Mouse (Mus musculus) neutrophil, adult 83 days (primary cell): ENCODE measurements around the gene Herpud2. TPM values are rescaled to one million over a fixed set of nuclear protein-coding genes. Genes with fewer than 3 reads are reported as not detected.

Source experiments
- total RNA-seq, 2 experiments: library from RNA; stranded (reverse); gene quantifications; one replicate each; pipeline ENCODE4 v1.2.4; 2023

Herpud2 gene
- 10 to 100 TPM; 61.0 to 61.9 TPM for total RNA-seq

DNA sequence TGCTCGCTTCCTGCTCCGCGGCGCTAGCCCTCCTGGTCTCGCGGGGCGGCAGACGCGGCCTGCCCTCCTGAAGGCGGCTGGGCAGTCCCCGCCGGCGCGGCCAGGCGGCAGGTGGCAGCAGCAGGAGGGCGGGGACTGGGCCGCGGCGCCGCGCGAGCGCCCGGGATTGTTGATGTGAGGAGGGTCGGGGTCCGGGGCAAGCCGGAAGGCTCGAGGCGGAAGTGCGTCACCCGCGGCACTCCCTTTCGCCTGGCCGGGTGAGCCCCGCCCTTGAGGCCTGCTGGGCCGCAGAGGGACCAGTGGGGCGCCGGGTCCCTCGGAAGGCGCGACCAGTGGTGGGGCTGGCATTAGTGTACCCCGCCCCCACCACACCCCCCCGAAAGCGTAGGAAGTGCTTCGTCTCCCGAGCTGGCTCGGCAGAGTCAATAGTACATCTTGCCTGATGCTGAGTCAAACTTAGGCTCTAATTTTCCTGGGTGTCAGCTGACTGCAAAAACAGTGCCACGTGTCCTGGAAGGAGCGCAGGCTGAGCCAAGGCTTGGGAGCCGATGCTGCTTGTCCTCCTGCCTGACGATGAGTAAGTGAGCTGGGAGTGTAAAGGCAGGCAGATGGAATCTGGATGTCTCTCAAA, at the start of gene Herpud2:
Gene Herpud2 (minus strand): TSS at position 210 of the 631 bp plus-strand sequence.

DNA sequence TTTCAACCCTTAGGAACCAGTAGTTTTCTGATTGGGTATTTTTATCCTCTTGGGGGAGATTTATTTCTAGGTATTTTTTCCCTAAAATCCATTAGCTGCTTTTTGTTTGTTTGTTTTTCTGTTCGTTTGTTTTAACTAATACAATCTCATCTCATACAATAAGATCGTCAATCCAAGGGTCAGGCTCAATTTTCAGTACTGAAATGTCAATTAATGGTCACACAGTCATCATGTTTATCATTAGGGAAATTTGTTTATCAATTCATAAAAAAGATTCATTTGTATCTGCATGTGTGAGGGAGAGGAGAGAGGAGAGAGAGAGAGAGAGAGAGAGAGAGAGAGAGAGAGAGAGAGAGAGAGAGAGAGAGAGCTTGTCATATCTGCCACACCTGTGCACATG, 62.5 kb downstream of the Herpud2 start, which contains the start of gene Gm10181:
Gene Gm10181 (plus strand): TSS at position 301 of the 400 bp plus-strand sequence.

Other genes starting within 250 kb of the Herpud2 start
- gene Gm10181, start 62.4 kb downstream of the Herpud2 start, total RNA-seq = not detected
- gene Sept7, start 100.6 kb upstream of the Herpud2 start, total RNA-seq = 100 to 1,000 TPM in 1 of 2 experiments, 10 to 100 TPM in 1; 90.6 to 101 TPM